Mouse (Mus musculus): ENCODE results near the gene 4930568D16Rik.
A peak's percentile ranks its signal among the peaks of the same experiment; 100 is the strongest.

4930568D16Rik gene

DNA sequence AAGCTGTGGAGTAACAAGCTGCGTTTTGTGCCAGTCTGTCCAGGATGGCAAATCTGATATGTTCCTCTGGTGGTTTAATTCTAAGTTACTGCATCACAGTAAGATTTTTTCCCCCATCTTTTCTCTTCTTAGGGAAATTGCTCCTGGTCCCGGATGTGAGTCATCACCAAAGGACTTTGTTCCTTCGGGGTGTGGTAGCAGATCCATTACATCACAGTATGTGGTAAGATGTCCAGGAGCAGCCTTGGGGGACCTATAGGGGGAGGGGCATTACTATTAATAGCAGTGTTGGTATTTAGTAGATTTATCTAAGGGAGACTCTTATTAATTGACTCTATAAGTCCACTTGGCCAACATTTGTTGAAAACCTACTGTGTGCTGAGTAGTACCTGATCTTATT is 24.9 kb downstream of the 4930568D16Rik start:
- no peak for DNase-seq (ENCODE audit: low read depth)

DNA sequence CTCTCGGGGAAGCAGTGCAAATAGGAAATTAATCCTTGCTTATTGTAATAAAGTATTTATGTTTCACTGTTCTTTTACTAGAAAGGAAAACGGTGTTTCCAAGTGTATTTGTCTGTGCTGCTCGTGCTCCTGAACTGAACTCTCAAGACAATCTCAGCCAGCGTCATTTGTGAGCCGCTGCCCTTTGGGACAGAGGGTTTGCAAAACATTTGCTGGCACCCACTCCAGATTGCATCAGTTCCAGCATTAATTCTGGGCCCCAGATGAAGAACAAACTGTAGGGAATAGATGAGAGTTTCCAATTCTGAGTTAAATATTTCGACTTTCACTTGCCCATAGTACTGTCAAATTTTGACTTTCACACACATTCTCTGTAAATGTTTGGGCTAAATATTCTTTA is 28.8 kb downstream of the 4930568D16Rik start:
- no peak for DNase-seq (ENCODE audit: low read depth)

DNA sequence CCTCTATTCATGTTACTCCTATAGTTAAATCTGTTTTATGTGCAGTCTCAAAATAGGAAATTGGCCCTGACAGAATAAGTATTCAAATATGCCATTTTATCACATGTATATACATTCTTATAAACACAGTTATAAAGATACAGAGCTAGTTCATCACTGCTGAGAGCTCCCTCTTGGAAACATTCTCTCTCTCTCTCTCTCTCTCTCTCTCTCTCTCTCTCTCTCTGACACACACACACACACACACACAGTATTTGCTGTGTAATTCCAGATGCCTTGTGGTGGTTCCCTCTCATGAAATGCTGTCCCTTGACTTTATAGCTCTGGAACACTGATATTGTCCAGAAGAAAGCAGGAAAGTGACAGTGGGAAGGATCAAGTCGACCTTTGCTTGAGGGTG is 29.5 kb downstream of the 4930568D16Rik start:
- DNase-seq (ENCODE audit: low read depth) = no peak

DNA sequence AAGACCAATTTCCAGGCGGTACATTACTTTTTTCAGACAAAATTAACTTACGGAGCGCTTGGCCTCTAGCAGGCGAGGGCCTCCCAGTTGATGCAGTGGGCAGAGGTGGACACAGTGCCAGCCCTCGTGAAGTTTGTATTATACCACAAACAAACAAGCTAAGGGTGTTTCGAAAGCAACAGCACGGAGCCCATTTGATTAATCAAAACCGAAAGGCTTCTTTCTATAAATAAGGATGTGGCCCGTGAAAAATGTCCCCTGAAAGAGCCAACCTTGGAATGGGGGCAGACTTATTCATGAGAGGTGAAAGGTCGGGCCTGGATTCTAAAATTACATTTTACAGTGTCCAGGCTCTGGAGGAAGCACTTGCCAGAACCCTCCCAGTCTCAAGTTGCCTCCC is 30.1 kb downstream of the 4930568D16Rik start:
- no peak for DNase-seq (ENCODE audit: low read depth)

DNA sequence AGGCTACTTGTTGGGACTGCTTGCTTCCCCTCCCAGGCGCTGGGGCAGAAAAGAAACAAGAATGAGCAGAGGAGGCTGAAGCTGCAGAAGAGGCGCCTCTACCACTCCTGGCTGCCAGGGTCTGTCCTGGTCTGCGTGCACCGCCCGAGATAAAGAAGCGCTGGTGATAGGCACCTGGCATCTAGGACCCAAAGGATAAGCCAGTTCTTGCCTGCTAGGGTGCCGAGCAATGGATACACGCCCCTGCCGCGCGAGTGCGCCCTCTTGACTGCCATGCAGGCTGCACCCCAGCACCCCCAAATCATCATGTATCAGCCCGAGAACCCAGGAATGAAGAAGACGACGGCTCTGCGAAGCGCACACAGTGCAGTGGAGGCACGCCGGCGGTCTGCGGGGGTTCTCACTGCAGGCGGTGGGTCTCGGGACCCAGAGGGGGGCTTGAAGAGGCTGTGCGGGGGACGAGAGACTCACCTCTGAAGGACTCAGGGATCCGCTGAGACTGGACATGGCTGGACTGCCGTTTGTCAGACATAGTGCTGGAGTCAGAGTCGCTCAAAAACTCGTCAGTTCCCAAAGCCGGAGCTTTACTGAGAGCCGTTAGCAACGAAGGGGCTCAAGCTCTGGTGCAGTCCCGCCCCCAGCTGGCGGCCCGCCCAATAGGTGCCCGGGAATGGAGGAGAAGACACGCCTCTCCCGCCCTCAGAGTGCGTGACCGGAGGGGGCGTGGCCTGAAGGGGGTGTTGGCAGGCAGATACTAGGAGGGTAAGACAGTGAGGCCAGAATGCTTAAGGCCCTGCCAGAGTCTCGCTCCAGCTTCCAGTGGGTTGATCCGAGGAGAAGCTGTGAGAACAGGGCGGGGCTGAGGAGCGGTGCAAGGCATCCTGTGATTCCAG is 30.9 kb downstream of the 4930568D16Rik start, which contains the start of gene Stom:
Stom (minus strand) TSS at position 589 of the 893 bp plus-strand sequence.
- peak; percentile 98 for DNase-seq (ENCODE audit: low read depth)

DNA sequence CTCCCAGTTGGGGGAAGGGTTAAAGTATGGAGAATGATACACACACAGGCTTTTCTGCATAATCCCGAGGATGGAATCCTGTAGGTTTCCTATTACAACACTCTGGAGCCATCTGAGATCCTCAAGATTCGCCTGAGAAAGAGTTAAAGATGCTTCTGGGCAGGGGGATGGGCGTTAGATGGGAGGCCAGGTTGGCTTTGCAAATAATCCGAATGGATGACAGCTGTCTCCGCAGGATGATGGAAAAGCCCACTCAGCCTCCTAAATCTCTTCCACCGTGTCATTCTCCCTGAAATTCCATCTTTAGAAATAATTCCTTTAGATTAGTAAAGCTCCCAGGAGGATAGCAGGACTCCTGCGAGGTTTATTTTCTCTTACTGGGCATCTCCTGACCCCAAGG is 31.9 kb downstream of the 4930568D16Rik start:
- no peak for DNase-seq (ENCODE audit: low read depth)

DNA sequence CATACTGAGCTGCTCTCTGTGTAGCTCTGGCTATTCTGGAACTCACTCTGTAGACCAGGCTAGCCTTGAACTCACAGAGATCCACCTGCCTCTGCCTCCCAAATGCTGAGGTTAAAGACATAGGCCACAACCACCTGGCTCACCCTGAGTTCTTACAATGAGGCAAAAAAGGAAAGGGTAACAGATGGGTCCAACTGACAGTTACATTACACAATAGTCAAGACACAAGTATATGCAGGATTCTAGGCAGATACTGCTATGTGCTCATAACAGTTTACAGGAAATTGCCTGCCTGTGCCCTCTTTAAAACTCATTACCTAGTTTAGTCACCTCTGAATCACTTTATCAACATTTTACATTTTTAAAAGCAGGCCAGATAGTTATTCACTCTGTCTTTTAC is 33.9 kb downstream of the 4930568D16Rik start:
- DNase-seq (ENCODE audit: low read depth) = no peak

DNA sequence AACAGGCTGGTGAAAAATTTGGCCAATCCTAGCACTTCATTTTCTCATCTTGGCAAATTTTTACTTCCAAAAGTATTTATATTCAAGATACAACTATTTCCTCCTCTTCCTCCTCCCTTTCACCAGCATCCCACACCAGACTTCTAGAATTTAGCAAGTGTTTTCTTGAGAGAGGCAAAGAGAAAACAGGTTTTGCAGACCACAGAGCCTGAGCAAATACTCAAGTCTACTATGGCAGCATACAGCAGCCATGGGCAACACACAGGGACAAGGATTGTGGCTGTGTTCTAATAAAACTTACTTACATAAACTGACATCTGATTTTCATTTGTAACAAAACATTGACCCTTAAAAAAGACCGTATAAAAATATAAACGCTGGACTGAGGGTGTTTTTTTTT is 36.3 kb downstream of the 4930568D16Rik start:
- DNase-seq (ENCODE audit: low read depth) = no peak

DNA sequence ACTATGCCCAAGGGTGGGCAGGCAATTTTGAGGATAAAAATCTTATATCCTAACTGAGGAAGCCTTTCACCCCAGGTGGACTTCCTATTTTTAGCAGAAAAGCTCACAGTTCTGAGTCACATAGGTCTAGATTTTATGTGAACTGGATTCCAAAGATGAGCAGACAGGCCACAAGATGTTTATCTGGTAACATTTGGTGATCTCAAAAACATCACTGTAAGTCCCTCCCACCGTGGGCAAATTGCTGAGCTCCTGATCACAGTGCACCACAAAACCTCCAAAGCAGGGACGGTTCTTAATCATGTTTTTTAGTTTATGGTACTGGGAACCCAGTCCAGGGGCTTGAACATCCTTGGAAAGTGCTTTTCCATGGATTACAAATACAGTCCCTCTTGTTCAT is 38.5 kb downstream of the 4930568D16Rik start:
- DNase-seq (ENCODE audit: low read depth) = peak; percentile 63

DNA sequence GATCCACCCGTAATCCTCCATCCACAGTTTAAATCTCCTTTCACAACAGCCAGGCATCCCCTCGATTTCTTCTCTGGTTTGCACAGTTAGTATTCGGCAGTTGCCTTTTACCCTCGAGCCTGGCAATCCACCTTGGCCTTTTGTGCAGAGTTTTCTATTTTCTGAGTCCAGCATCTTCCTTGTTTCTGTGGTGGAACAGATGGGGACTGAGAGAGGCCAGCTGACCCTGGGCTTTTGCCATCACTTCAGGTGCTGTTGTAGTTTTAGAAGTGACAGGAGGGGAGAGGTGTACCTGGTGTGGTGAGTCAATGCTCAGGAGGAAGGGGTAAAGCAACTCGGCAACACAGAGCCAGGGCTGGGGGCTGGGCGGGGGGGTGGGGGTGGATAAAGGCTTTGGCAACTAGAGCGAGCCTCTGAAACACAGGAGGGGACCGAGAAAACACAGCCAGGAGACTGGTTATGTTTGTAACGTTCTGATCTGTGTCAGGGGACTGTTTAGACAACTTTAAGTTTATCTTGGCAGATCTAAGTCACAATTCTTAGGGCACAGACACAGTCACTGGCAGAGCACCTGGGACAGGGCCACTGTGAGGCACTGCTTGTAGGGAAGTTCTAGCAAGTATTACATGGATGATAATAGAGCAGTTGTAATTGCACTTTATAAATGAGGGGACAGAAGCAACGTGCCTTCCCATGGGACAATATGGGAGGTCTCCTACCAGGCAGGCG is 39.3 kb downstream of the 4930568D16Rik start:
- DNase-seq (ENCODE audit: low read depth) = peak; percentile 22

DNA sequence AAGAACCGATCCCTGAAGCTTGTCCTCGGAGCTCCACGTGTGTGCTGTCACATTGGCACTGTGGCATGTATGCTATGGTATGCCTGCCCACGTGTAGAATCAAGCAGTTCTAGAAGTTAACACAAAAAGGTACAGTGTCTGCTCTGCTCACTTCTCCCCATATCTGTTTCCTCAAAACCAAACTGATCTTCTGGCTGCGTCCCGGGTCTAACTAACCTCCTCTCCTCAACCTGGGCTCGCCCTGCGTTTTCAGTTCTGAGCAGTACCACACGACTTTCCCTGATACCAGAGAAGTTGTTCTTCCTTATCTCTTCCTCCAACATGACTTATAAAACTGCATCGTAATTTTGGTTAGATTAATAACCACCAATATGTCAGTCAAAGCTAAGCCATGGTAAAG is 39.9 kb downstream of the 4930568D16Rik start:
- DNase-seq (ENCODE audit: low read depth) = peak; percentile 27

DNA sequence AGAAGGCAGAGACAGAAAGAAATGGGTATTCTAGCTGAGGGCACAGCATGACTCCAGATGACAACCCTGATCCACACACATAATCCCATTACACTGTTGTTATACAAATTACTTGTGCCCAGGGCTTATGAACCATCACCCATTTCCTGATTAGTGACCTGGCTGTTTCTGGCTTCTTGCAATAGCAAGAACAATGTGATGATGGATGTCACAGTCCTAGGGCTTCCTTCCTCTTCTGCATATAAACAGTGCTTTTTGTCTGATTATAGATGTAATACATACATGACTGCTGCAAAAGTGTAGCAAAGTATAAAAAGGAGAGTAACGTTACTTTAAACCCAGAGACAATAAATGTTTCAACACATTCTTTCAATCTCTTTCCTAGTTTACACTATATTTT is 40.6 kb downstream of the 4930568D16Rik start:
- peak; percentile 12 for DNase-seq (ENCODE audit: low read depth)

DNA sequence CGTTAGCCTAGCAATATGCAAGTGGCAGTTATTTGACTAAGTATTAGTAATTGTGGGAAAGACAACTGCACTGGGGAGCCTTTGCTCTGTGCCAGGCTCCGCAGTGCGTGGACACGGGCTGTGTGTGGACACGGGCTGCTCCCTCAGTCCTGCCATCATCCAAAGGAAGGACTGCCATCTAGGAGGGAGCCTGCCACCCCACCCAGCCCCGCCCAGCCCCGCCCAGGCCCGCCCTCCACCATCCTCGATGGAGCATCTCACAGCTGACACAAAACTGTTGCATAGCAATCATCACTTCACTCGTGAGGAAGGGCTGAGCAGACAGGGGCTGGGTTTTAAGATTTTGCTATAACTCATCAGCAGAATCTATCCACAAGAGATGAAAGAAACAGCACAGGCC is 41.6 kb downstream of the 4930568D16Rik start:
- no peak for DNase-seq (ENCODE audit: low read depth)

DNA sequence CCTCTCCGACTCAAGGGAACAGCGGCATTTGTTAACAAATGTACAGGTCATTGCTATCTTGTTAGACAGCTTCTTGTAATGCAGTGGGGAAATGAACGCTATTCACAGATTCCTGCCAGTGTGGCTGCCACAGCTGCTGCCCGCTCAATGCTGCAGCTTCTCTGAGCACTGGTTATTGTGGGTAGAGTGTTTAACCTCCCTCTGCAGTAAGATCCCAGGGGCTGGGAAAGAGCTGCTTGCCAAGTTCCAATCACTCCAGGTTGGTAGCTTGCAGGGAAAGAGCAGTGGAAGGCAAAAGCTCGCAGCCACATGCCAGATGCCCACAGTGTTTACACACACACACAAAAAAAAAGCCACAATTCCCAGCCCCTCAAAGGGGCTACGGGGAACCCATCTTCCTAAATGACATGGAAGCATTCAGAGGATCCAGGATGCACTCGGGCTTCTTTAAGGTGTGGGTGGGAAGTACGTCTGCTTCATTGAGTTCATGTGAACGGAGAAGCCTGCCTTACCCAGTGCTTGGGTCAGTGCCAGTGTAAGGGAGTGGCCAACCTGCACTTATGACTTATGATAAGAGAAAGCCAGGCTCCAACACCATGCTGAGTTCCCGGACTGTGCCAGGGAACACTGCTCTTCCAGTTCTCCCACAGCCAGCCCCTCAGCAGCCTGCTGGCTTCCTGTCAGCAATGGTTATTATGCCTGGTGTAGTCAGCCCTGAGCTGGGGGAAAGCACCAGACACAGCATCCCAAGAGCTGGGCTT is 44.9 kb downstream of the 4930568D16Rik start:
- no peak for DNase-seq (ENCODE audit: low read depth)

DNA sequence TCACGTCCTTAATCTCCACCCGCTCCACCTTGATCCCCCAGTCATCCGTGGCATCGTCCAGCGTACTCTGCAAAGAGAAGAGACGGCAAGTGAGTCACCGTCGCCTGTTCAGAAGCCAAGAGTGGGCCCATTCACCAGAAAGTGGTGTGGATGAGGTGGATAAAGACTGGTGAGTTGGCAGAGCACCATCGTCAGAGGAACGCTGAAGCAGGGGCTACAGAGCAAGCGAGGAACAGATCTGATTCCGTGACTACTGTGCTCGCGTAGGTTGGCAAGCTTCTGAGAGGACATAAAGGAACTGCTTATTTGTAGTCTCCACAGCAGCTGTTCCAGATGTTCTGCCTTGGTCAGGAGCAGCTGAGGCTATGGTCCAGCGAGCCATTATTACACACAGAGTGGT is 47.1 kb downstream of the 4930568D16Rik start:
- no peak for DNase-seq (ENCODE audit: low read depth)

DNA sequence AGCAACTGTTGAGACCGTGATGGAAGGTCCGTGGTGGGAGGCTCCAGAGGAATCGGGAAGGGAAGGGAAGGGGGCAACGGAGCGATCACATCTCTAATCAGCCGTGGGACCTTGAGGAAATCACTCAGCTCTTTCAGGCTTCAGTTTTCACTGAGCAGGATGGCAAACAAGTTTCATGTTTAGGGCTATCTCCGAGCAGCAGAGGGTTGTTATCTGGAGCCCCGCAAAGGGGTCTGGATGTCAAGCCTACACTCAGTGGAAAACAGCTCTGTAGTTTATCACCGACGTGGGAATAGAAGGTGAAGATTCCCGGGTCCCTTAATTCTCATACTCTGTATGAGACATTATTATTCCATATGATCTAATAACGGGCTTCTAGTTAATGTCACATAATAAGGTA is 49.1 kb downstream of the 4930568D16Rik start:
- DNase-seq (ENCODE audit: low read depth) = no peak

DNA sequence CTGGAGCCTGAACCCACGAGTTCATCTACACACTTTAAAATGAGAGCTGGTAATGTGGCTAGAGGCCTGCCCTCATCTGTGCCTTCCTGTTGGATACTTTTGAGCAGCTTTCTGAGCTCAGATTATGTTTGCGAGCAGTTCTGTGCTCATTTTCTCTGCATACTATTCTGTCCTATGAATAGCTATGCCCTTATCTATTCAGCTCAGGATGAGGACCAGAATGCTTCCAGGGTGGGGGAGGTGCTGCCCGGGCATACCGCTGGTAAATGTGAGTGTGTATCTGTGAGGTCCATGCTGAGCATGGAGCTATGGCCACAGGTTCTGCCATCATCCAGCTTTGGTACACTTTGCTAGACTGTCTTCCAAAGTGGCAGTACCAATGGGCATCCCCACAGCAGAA is 49.9 kb downstream of the 4930568D16Rik start:
- DNase-seq (ENCODE audit: low read depth) = no peak

DNA sequence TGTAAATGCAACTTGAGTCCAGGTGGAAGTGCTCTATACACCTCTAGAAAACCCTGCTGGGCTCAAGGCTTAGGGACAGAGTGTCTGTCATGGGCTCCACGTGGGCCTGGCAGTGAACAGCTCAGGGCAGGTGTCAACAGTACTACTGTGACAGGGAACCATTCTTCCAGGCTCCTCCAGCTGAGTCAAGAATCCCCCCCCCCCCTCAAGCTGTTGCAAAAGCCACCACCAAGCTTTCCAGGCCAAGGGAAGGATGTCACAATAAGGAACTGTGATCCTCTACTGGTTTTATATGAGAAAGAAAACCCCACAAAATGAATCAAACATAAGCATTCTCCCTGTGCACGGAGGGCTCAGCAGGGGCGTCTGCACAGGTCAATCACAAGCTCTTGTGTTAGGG is 53.2 kb downstream of the 4930568D16Rik start:
- DNase-seq (ENCODE audit: low read depth) = no peak

DNA sequence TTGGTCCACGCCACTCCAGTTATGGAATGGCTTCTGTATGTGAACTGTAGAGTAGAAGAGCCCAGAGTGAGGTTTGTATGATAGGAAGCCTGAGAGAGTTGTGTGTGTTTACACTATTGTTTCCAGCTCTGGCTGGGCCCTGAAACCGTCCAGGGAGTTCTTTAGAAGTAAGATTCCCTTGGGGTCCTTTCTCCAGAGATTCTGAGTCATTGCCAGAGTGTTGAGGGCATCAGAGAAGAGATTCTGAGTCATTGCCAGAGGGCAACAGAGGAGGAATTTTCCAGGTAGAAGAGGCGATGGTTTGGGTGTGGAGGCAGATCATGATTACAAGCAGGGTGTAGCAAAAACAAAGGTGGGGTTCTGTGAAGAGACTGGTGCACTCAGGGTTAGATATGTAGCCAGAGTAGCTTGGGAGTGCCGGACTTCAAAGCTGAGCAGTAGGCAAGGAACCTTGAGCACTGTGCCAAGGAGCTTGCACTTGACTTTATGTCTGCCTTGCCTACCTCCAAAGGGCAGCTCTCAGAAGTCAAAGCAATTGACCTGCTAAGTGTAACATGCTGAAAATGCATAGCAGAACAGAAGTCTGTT is 57.5 kb downstream of the 4930568D16Rik start:
- no peak for DNase-seq (ENCODE audit: low read depth)

DNA sequence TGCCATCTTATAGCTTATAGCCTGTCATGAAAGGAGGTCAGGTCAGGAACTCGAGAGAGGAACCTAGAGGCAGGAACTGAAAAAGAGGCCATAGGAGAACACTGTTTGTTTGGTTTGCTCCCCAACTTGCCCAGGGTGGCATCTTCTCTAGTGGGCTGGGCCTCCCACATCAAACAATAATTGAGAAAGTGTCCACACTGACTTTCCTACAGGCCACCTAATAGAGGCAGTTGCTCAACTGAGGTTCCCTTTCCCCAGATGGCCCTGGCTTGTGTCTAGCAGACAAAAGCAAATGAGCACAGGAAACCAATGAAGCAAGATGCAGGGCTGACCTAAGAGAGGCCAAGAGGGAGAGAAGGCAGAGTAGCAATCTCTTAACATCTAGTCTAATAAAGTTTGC is 59.4 kb downstream of the 4930568D16Rik start:
- DNase-seq (ENCODE audit: low read depth) = no peak

Data from induced T-regulatory cell, adult 2 months (primary cell).